In the genomic region with DNA sequence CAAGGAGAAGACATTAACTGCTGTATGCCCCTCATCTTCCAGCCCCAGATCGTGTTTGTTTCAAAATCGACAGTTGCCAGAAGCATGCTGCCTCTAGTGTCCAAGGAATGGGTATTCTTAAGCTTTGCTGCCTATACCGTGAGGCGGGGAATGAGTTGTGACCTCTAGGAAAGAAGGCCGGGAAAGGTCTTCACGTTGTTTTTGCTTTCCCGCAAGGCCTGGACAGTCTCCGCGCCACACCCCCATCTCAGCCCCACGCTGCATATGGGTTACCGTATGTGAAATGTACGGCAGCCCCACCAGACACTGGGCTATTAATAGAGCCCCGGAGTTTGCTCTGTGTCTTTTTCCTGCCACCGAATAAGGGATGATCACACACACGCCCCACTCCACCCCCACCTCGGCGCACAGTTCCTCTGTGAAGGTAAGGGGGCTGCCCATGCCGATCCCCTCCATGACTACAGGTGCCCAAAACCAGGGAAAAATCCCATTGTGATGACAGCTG, we compare ENCODE assay signal across 8 mouse cellular contexts. TPM values are rescaled to one million over a fixed set of nuclear protein-coding genes. Genes with fewer than 3 reads are reported as not detected.
DNase-seq lines count a peak whose midpoint lies in the region; ATAC-seq and TF ChIP-seq lines count a peak whose summit lies in the region.

No protein-coding gene starts in this region.

- no peak for DNase-seq in heart, adult 2 months
- DNase-seq in heart, adult 9 months (ENCODE audit: low spot score in 2 of 2), result no peak
- peak; percentile 85 for DNase-seq in brain, adult 2 months (ENCODE audit: low read depth, low spot score)
- DNase-seq in heart, postnatal 0 days (ENCODE audit: low spot score), result no peak
- DNase-seq in left cerebral cortex, postnatal 4 days, result peak; percentile 26
- peak; percentile 67 to 76 for DNase-seq in right cerebral cortex, postnatal 36 days (ENCODE audit: low spot score in 2 of 2)
- DNase-seq in gastrocnemius, postnatal 14 days, result no peak

- no peaks in the 10 kb centered on the region for H3K36me3 ChIP-seq in heart, adult 2 months (ENCODE audit: control insufficient read depth, insufficient read depth, low read length)
- no peaks in the 10 kb centered on the region for H3K36me3 ChIP-seq in heart, postnatal 0 days (replicated peaks; ENCODE audit: control insufficient read depth, insufficient read depth, low read length)

- no peak for TF ChIP-seq EP300 in heart, adult 2 months (IDR thresholded peaks at IDR 0.05; ENCODE audit: insufficient read depth, low read depth, low read length)
- TF ChIP-seq EP300 in heart, postnatal 0 days (IDR thresholded peaks at IDR 0.05; ENCODE audit: low read depth), result no peak

- no peaks in the 10 kb centered on the region for H3K9me3 ChIP-seq in heart, postnatal 0 days (replicated peaks; ENCODE audit: control insufficient read depth, low read length)

- TF ChIP-seq CTCF in heart, adult 2 months (IDR thresholded peaks at IDR 0.05), result no peak
- TF ChIP-seq CTCF in heart, postnatal 0 days (IDR thresholded peaks at IDR 0.05; ENCODE audit: low read depth), result no peak

- peak; percentile 16 for ATAC-seq in heart, postnatal 0 days (ENCODE audit: insufficient read depth, low read depth)
- no peak for ATAC-seq in erythroid progenitor cell, adult 5-6 weeks (replicated peaks; ENCODE audit: low FRiP score, poor library complexity, severe bottlenecking)

- peak overlapping the region; percentile 74 for H3K4me2 ChIP-seq in heart, postnatal 0 days (ENCODE audit: low read depth, low read length)

- H3K9ac ChIP-seq in heart, adult 2 months (ENCODE audit: low read depth, low read length), result no peak overlapping the region
- H3K9ac ChIP-seq in heart, postnatal 0 days (replicated peaks; ENCODE audit: low read depth, low read length), result no peak overlapping the region

- no peak overlapping the region for H3K27ac ChIP-seq in heart, adult 2 months
- no peak overlapping the region for H3K27ac ChIP-seq in heart, postnatal 0 days (ENCODE audit: low read depth)

- TF ChIP-seq POLR2A in heart, adult 2 months (IDR thresholded peaks at IDR 0.05; ENCODE audit: insufficient read depth, low read depth, low read length), result no peak

- no peaks in the 10 kb centered on the region for H3K79me2 ChIP-seq in heart, adult 2 months (replicated peaks; ENCODE audit: control insufficient read depth, insufficient read depth, low read length)

- H3K4me1 ChIP-seq in heart, adult 2 months (ENCODE audit: control insufficient read depth, insufficient read depth, low read length), result peaks cover 2% of the 10 kb centered on the region; the same call in 1 of the 2 replicates
- H3K4me1 ChIP-seq in heart, postnatal 0 days (ENCODE audit: control insufficient read depth, insufficient read depth), result no peaks in the 10 kb centered on the region

- H3K27me3 ChIP-seq in heart, adult 2 months (ENCODE audit: control insufficient read depth, insufficient read depth, low read length), result peaks cover 10% of the 10 kb centered on the region
- H3K27me3 ChIP-seq in heart, postnatal 0 days (ENCODE audit: control insufficient read depth, insufficient read depth, low read length), result peaks cover 54% of the 10 kb centered on the region

- peak overlapping the region; percentile 4; the same call in 1 of the 2 replicates for H3K4me3 ChIP-seq in heart, adult 2 months
- H3K4me3 ChIP-seq in heart, postnatal 0 days (ENCODE audit: low read depth, low read length), result peak overlapping the region; percentile 44

- intact Hi-C loops in heart, adult 2 months (cut with DNase I), result no loop called here
- intact Hi-C loops in left cerebral cortex, postnatal 4 days (cut with DNase I), result loop anchor here (5.0 to 10.0 kb wide), 3 partner anchors 118 to 150 kb away; partner anchors contain the start of gene Tspan11
- intact Hi-C loops in gastrocnemius, postnatal 14 days (cut with DNase I; ENCODE audit: low total_unique reads), result no loop called here

- WGBS in heart, adult 2 months, result 2% methylated on average over 18 of the region's 18 CpGs
- 1% methylated on average over 18 of the region's 18 CpGs for WGBS in heart, postnatal 0 days

RNA-seq across cellular contexts. Expression of gene Prmt8, which starts 2.0 kb away (rescaled TPM):
- not detected for total RNA-seq in heart, adult 2 months (2021)
- polyA plus RNA-seq in heart, adult 2 months (2012; rRNA removed), result 0.06 TPM in 1 of 2 replicates, not detected in the other
- total RNA-seq in heart, postnatal 0 days (2014; rRNA removed; ENCODE audit: low replicate concordance), result 0.08 TPM in 1 of 2 replicates, not detected in the other
- not detected in 2 replicates for polyA plus RNA-seq in heart, postnatal 0 days (2015; fragmentation: Nextera tagmentation; extraction: Ambion mirVana)
- total RNA-seq in left cerebral cortex, postnatal 4 days (2021), result 10 to 100 TPM; 59.6 to 63.5 TPM
- total RNA-seq in erythroid progenitor cell, adult 5-6 weeks (2015; ENCODE audit: low replicate concordance), result not detected in 2 replicates
- not detected in 2 replicates for total RNA-seq in erythroid progenitor cell, adult 5-6 weeks (2017; ENCODE audit: low replicate concordance)
- total RNA-seq in gastrocnemius, postnatal 14 days (2021), result not detected

Comparison
In these comparisons a context has a peak if more than half of its experiments do, and no peak if none do; other contexts are left out.
1. DNase-seq: peak in brain, adult 2 months (single experiment), left cerebral cortex, postnatal 4 days (single experiment) and right cerebral cortex, postnatal 36 days (2 of 2); none in heart, adult 2 months (0 of 2), heart, adult 9 months (0 of 2), heart, postnatal 0 days (single experiment) and gastrocnemius, postnatal 14 days (single experiment).
2. RNA of gene Prmt8, which starts 2.0 kb away (total RNA-seq): 59.6 to 63.5 TPM in left cerebral cortex, postnatal 4 days; not detected in gastrocnemius, postnatal 14 days, not detected in heart, adult 2 months, 0.08 TPM in heart, postnatal 0 days and not detected in erythroid progenitor cell, adult 5-6 weeks; every median in the first group is over 10 times any median in the second.